ENCODE assay signal across 26 mouse cellular contexts in the genomic region with DNA sequence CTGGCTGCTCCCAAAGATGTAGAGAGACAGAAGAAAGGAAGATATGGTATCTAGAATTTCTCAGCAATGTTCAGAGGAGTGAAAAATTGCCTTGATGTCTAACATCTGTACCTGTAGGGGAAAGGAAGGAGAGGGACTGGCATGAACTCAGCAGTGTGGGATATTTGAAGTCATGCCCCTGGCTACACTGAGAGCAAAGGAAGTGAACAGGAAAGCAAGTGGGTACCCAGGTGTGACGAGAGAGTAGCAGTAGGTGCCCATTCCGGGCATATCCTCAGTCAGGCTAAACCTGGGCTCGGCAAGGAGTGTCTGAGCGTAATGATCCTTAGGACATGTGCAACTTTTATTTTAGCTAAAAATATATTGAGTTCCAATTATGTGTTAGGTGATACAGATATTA.
A peak's percentile ranks its signal among the peaks of the same experiment; 100 is the strongest.
DNase-seq lines count a peak whose midpoint lies in the region; ATAC-seq lines count a peak whose summit lies in the region.
"Had no signal": no experiment of that assay in that cellular context is flagged by ENCODE, and none has a peak within 500 bp of the region (broad histone marks: within the 10 kb centered on the region; RNA-seq: fewer than 3 reads in every experiment).

No protein-coding gene starts in this region.

- H3K9me3 ChIP-seq in heart, embryonic 11.5 days (replicated peaks; ENCODE audit: control insufficient read depth, low read length), result no peaks in the 10 kb centered on the region
- H3K9me3 ChIP-seq in midbrain, embryonic 10.5 days (replicated peaks), result no peaks in the 10 kb centered on the region
- H3K9me3 ChIP-seq: embryonic facial prominence, embryonic 12.5 days; hindbrain, embryonic 10.5 days; hindbrain, embryonic 15.5 days; intestine, embryonic 15.5 days; limb, embryonic 10.5 days; limb, embryonic 15.5 days; liver, embryonic 13.5 days; midbrain, embryonic 15.5 days; stomach, embryonic 15.5 days had no signal

- H3K4me1 ChIP-seq in heart, embryonic 11.5 days (ENCODE audit: control insufficient read depth, insufficient read depth, low read length), result no peaks in the 10 kb centered on the region
- H3K4me1 ChIP-seq in midbrain, embryonic 10.5 days, result no peaks in the 10 kb centered on the region
- H3K4me1 ChIP-seq: embryonic facial prominence, embryonic 12.5 days; hindbrain, embryonic 10.5 days; hindbrain, embryonic 15.5 days; intestine, embryonic 15.5 days; limb, embryonic 10.5 days; limb, embryonic 15.5 days; liver, embryonic 13.5 days; midbrain, embryonic 15.5 days; stomach, embryonic 15.5 days had no signal

- H3K27ac ChIP-seq in heart, embryonic 11.5 days (ENCODE audit: low read depth, low read length), result no peak overlapping the region
- H3K27ac ChIP-seq in midbrain, embryonic 10.5 days (replicated peaks), result no peak overlapping the region
- H3K27ac ChIP-seq: embryonic facial prominence, embryonic 12.5 days; hindbrain, embryonic 10.5 days; hindbrain, embryonic 15.5 days; intestine, embryonic 15.5 days; limb, embryonic 10.5 days; limb, embryonic 15.5 days; liver, embryonic 13.5 days; macrophage; midbrain, embryonic 15.5 days; stomach, embryonic 15.5 days had no signal

- no peak overlapping the region for H3K4me2 ChIP-seq in heart, embryonic 11.5 days
- H3K4me2 ChIP-seq: embryonic facial prominence, embryonic 12.5 days; hindbrain, embryonic 15.5 days; intestine, embryonic 15.5 days; limb, embryonic 15.5 days; liver, embryonic 13.5 days; midbrain, embryonic 15.5 days; stomach, embryonic 15.5 days had no signal

- 80% methylated on average over 4 of the region's 4 CpGs for WGBS in heart, embryonic 11.5 days (ENCODE audit: insufficient replicate concordance)
- WGBS in midbrain, embryonic 10.5 days, result 85% methylated on average over 4 of the region's 4 CpGs

- H3K9ac ChIP-seq in heart, embryonic 11.5 days (ENCODE audit: low read depth, low read length), result no peak overlapping the region
- H3K9ac ChIP-seq: embryonic facial prominence, embryonic 12.5 days; hindbrain, embryonic 15.5 days; intestine, embryonic 15.5 days; limb, embryonic 15.5 days; liver, embryonic 13.5 days; midbrain, embryonic 15.5 days; stomach, embryonic 15.5 days had no signal

- H3K4me3 ChIP-seq in heart, embryonic 11.5 days (ENCODE audit: low read depth, low read length), result no peak overlapping the region
- H3K4me3 ChIP-seq in midbrain, embryonic 10.5 days, result no peak overlapping the region
- H3K4me3 ChIP-seq: embryonic facial prominence, embryonic 12.5 days; hindbrain, embryonic 10.5 days; hindbrain, embryonic 15.5 days; intestine, embryonic 15.5 days; limb, embryonic 10.5 days; limb, embryonic 15.5 days; liver, embryonic 13.5 days; midbrain, embryonic 15.5 days; stomach, embryonic 15.5 days had no signal

- ATAC-seq in heart, embryonic 11.5 days (replicated peaks; ENCODE audit: insufficient number of reproducible peaks, low FRiP score, low TSS enrichment), result no peak
- ATAC-seq in CD4-positive, CD25-positive, alpha-beta regulatory T cell, adult 4 months, result peak; percentile 36
- ATAC-seq in frontal cortex, adult (ENCODE audit: low TSS enrichment), result no peak
- ATAC-seq: forebrain, embryonic 16.5 days; intestine, embryonic 15.5 days; lung, postnatal 0 days; midbrain, embryonic 15.5 days had no signal

- DNase-seq in heart, adult 11 months, result peak; percentile 57
- peak; percentile 36 for DNase-seq in naive thymus-derived CD4-positive, alpha-beta T cell, adult 2 months (ENCODE audit: low read depth)
- DNase-seq in thymus, postnatal 14 days, result peak; percentile 54
- no peak for DNase-seq in midbrain, embryonic 10.5 days (ENCODE audit: low spot score)
- DNase-seq in lung, postnatal 10 days, result no peak
- DNase-seq: adrenal gland, adult 2 months; cerebellum, adult 8-10 months; cerebellum, postnatal 25 days; heart, postnatal 14 days; liver, embryonic 13.5 days; lung, adult 18-20 months; right cerebral cortex, postnatal 25 days had no signal

- H3K36me3 ChIP-seq in heart, embryonic 11.5 days (ENCODE audit: control insufficient read depth, insufficient read depth, low read length), result no peaks in the 10 kb centered on the region
- no peaks in the 10 kb centered on the region for H3K36me3 ChIP-seq in midbrain, embryonic 10.5 days
- H3K36me3 ChIP-seq: embryonic facial prominence, embryonic 12.5 days; hindbrain, embryonic 10.5 days; hindbrain, embryonic 15.5 days; intestine, embryonic 15.5 days; limb, embryonic 10.5 days; limb, embryonic 15.5 days; liver, embryonic 13.5 days; midbrain, embryonic 15.5 days; stomach, embryonic 15.5 days had no signal

- no peaks in the 10 kb centered on the region for H3K27me3 ChIP-seq in heart, embryonic 11.5 days (ENCODE audit: control insufficient read depth, insufficient read depth, low read length)
- no peaks in the 10 kb centered on the region for H3K27me3 ChIP-seq in midbrain, embryonic 10.5 days (ENCODE audit: low read depth, poor library complexity, severe bottlenecking)
- H3K27me3 ChIP-seq: embryonic facial prominence, embryonic 12.5 days; hindbrain, embryonic 15.5 days; intestine, embryonic 15.5 days; limb, embryonic 15.5 days; liver, embryonic 13.5 days; midbrain, embryonic 15.5 days; stomach, embryonic 15.5 days had no signal

Comparison
In these comparisons a context has a peak if more than half of its experiments do, and no peak if none do; other contexts are left out.
1. DNase-seq: peak in heart, adult 11 months (single experiment), naive thymus-derived CD4-positive, alpha-beta T cell, adult 2 months (single experiment) and thymus, postnatal 14 days (single experiment); none in midbrain, embryonic 10.5 days (single experiment) and lung, postnatal 10 days (single experiment).